Mouse (Mus musculus) cerebellum, adult 9-10 months (tissue): Measurements from ENCODE around the gene Slc25a40.

Experiments used
- DNase-seq: peaks from one replicate; pipeline ENCODE4 v3.0.0; 2022

The Slc25a40 gene

GRCm38 (mm10) chr5:8422157-8422931 lies at the start of gene Slc25a40, which contains the start of gene Dbf4:
Gene Slc25a40, plus strand, starts transcription at chr5:8422850.
Gene Dbf4, minus strand, starts transcription at chr5:8422716.
- DNase-seq: peak; percentile 86

DNA sequence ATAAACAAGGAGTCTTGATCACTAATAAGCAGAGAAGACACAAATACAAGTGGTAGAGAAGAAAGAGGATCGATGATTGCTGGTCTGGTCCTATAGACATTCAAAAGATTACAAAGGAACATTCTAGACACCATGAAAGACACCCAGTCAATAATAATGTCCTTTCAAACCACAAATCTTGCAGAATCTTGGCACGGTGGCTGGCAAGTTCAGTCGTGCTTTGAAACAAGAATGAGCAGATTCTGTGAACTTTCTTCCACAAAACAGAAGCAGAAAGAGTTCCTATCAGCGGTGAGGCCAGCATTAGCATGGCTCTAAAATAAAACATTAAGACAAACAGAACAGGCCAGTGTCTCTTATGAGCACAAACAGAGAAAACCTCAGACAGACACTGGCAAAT lies 49.2 kb upstream of the Slc25a40 start:
- no peak for DNase-seq

GRCm38 (mm10) chr5:8374297-8374906 lies 48.2 kb upstream of the Slc25a40 start:
- no peak for DNase-seq

GRCm38 (mm10) chr5:8393891-8394583 lies 28.6 kb upstream of the Slc25a40 start:
- no peak for DNase-seq

DNA sequence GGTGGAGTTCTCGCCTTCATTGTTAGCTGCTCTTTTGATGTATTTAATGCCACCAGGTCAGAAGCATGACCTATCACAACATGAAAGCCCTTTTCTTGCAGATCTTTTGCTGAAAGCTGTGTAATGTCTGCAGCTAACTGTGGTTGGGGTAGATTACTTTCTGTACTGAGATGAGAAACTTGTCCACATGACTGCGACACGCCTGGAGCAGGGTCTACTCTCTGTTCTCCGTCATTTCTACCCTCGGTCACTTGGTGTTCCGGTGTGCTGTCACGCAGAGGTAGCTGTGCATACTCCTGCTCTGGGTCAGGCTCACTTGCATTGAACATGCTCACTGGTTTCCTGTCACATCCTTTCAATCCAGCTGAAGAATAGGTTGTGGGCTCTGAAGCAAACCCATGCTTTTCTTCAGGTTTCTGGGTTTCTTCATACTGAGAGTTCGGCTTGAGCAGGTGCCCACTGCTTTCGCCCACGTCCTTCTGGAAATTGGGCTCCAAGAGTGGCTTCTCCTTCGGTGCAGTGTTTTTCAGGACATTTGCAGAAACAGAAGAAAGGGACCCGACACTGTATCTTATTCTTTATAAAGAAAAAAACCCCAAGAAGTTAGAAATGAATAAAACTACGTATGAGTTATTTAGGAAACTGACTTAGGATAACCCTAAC lies 24.9 kb upstream of the Slc25a40 start:
- no peak for DNase-seq

GRCm38 (mm10) chr5:8408746-8409145 lies 13.9 kb upstream of the Slc25a40 start:
- no peak for DNase-seq

DNA sequence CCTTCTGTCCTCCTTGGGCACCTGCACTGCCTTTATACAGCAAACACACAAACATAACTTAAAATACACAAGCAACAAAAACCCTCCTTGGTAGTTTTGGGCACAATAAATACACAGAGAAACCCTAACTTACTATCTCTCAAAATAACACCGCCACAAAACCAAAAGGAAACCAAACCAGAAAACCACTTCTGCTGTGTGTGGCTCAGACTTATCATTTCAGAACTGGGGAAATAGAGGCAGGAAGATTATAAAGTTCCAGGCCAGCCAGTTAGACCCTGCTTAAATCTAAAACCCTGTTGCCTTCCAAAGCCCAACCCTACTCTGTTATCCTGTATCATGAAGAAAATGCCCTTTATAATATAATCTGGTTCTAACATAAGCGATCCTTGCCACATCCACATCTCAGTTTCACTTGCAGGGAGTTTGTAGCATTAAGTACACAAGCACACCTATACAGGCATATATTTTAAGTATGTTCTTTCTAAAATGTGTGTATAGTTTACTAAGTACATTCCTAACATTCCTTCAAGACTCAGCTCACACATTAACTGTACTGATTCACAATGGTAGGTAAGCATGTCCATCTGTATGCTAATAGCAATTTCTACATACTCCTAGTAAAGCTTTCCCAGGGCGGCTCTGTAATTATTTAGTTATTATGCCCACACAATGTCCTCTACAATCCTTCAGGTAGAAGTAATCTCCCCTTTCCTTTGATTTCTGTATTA lies 5.8 kb upstream of the Slc25a40 start:
- DNase-seq: no peak

DNA sequence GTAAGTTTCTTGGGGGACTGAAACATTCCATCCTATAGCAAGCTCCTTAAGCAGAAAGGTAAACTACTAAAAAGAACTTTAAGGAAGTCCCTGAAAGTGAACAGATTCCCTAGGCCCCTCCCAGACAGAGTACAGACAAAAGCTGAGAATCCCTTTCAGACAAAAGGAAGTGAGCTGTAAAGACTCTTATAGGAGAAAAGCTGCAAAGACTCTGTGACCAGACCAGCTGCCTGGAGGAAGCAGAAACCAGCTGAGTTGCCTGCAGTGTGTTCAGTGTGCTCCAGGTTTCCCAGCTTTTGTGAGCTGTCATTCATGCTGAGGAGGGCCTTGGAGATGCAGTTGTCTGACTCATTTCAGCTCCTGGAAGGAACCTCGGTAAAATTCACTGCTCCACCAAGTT lies 5.2 kb upstream of the Slc25a40 start:
- DNase-seq: no peak

DNA sequence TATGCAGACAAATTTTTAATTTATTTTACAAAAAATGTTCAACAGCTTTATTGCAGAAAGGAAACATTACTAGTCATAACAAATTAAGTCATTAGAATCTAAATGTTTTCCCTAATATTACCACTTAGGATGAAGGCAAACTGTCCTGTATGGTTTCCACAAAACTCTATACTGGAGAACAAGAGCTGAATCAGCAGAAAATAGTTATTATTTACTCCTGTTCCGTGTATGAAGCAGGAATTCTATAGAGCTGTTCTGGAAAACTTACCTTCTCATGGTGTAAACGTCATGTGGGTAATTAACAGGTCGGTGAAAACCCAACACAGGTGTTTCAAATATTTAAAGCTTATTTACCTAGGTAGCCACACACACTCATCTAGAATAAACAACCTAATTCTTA lies 1.2 kb upstream of the Slc25a40 start:
- no peak for DNase-seq

- peak; percentile 27 for DNase-seq
These were observed 580 bp downstream of the Slc25a40 start for GRCm38 (mm10) chr5:8422932-8423928.

DNA sequence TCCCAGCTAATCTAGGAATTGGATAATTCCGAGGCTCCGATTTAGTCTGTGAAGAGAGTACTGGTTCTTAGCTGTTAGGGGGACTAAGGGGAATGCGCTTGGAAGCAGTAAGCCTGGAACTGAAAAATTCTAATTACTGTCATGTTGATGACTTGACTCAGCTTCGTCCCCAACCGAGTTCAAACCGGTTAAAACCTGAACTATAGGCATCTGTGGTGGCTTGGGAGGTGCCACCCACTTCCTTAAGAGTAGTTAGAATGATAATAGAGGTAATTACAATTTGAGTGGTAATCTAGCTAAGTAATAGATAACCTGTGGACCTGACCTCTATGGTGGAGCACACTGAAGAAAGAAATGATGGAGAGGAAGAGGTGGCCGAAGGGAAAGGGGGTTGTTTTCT lies 1.5 kb downstream of the Slc25a40 start:
- DNase-seq: no peak

GRCm38 (mm10) chr5:8425899-8426298 lies 3.2 kb downstream of the Slc25a40 start:
- DNase-seq: no peak

DNA sequence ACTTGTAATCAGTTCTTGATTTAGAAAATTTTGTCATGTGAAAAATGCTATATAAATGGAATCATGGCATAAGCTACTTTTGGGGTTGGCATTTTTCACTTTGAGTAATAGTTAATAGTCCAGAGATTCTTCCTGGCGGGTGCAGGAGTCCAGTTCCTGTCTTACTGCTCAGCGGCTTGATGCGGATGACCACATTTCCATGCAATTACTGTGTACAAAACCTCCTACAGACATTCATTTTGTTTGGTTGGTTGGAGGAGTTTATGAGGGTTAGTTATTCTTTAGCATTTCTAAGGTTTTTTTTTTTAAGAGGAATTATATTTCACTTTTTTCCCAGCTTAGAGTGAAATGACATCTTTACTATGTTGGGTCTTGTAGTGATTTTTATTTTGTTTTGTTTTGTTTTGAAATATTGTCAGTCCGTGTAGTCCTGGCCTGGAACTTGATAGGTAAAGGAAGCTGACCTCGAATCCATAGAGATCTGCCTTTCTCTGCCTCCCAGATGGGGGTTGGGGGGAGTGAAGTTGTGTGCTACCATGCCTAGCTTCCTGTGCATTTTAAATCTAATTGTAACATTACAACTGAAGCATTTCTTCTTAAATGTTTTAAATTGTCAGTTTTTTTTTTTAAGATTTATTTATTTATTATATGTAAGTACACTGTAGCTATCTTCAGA lies 15.0 kb downstream of the Slc25a40 start:
- DNase-seq: no peak

- DNase-seq: no peak
These were observed 16.4 kb downstream of the Slc25a40 start for GRCm38 (mm10) chr5:8439095-8439494.

DNA sequence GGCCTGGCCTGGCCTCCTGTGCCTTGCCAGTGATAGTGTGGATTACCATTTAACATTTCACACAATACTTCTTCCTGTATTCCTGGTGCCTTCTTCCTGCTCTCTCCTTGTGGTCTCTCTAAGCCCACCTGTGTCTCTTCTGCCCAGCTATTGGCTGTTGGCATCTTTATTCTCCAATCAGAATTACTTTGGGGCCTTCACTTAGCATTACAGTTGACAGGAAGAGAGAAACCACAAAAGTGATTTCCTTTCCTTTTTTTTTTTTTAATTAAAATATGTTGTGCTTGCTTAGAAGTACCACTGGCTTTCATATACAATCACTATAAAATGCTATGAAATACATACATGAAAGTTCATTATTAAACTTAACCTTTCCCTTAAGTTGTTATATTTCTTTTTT lies 32.9 kb downstream of the Slc25a40 start:
- DNase-seq: no peak

- no peak for DNase-seq
These were observed 33.9 kb downstream of the Slc25a40 start for GRCm38 (mm10) chr5:8456561-8456960.

DNA sequence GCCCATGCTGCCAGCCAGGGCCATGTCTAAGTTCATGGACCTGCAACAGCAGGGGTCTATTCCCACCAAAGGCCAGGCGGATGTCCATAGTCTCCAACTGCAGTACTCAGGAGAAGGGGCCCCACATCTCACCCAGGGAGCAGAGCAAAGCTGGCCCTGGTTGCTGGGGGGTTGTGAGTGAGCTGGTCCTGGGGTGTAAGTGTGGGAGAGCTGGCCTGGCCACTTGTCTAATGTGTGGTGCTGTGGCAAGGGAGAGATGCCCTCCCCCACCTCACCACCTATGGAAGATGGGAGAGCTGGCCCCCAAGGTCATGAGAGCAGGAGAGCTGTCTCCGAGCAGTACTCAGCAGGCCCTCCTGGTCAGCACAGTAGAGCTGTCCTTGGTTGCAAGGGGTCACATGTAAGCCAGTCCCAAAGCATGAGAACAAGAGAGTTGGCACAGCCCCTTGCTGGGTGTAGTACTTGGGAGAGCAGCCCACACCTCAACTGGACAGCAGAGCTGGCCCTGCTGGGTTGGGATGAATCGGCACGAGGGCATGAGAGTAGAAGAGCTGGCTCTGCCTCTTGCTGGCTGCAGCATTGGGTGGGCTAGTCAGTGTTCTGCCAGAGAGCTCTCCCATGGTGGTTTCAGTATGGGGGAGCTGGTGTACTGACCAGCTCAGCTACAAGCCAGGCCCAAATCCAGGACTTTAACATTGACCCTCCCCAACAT lies 65.5 kb downstream of the Slc25a40 start:
- no peak for DNase-seq

GRCm38 (mm10) chr5:8488701-8489297 lies 66.1 kb downstream of the Slc25a40 start:
- no peak for DNase-seq

GRCm38 (mm10) chr5:8489471-8490110 lies 66.9 kb downstream of the Slc25a40 start:
- DNase-seq: peak; percentile 37
